Mouse (Mus musculus): Measurements from ENCODE around the gene Cfap61. TPM values are rescaled to one million over a fixed set of nuclear protein-coding genes. Genes with fewer than 3 reads are reported as not detected.

Cfap61 gene
- total RNA-seq, 2 experiments from 2014 or later, result 3.5 to 3.6 TPM

DNA sequence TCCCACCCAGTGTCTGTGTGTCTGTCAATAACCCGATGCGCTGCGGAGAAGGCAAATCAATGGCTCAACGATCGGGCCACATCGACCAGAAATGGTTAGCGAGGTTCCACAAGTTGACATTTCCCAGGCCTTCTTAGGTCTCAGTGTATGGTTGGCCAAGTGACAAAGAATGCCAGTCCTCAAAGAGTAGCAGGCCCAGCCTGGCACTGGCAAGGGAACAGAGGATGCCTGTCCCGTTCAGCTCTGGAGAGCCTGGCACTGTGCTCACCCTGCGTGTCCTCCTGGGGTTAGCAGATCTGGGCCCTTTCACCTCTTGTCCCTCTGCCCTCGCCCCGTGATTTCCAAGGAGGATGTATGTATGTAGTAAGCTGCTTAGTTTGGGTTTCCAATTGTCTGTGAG lies 261.5 kb downstream of the Cfap61 start:
- Histone ChIP-seq H3K4me3 (no peak overlapping the region), H3K27ac (no peak overlapping the region)
- no peak for TF ChIP-seq CTCF (IDR thresholded peaks at IDR 0.05)
- DNase-seq (ENCODE audit: extremely low spot score in 1 of 2, low spot score in 2 of 2), result no peak
- intact Hi-C loops (cut with DNase I), result no loop called here

DNA sequence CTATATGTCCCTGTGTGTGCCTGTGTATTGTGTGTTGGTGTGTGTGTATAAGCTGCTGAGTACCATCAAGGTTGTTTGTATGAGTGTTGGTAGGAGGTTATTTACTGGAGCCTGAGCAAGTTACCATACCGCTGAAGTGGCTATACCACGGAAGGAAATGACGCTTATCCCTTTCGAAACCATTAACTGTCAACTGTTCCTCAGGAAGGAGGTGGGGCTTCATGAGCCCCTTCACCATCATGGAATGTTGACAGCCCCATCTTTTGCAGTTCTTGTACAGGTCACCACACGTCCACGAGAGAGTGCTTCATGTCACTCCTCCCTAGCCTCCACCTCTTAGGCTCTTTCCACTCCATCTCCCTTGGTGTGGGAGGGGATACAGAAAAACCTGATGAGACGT lies 263.4 kb downstream of the Cfap61 start:
- H3K4me3 ChIP-seq, result no peak overlapping the region
- no peak for DNase-seq (ENCODE audit: extremely low spot score in 1 of 2, low spot score in 2 of 2)
- no peak for TF ChIP-seq CTCF (IDR thresholded peaks at IDR 0.05)
- no peak overlapping the region for H3K27ac ChIP-seq
- intact Hi-C loops (cut with DNase I), result no loop called here

DNA sequence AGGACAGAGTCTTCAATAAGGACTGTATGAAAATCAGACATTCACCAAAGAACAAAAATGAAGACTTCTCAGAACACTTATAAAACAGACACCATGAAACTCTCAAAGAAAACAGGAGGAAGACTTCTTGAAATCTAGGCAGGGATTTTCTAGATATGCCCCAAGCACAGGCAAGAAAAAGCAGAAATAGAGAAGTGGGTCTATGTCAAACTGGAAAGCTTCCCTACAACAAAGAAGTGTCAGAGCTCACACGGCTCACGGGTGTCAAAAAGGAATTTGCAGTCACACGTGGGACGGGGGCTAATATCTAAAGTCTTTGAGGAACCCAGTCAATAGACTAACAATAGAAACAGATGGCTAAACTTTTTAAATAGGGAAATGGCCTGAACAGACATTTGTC lies 276.4 kb downstream of the Cfap61 start:
- Histone ChIP-seq H3K27ac (no peak overlapping the region), H3K4me3 (no peak overlapping the region)
- DNase-seq (ENCODE audit: extremely low spot score in 1 of 2, low spot score in 2 of 2), result no peak
- TF ChIP-seq CTCF (IDR thresholded peaks at IDR 0.05), result no peak
- intact Hi-C loops (cut with DNase I), result loop anchor here (5.0 to 10.0 kb wide), 2 partner anchors 174 to 254 kb away; no protein-coding TSS in a partner anchor

DNA sequence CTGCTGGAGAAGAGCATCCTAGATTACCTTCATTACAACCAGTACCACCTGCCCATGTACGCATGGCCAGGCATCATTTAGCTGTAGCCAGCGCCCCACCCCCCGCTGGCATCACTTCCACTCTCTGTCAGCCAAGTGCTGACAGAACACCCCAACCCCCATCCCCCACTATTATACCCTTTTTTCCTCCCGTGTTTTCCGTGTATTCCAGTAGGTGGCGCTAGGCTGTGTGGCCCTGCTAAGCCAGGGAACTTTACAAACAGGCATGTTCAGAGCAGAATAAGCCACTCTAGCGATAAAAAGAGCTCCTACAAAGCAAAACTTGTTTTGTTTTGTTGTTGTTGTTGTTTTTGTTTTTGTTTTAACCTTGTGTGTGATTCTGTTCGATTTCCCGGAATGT lies 280.1 kb downstream of the Cfap61 start:
- no peak overlapping the region for H3K4me3 ChIP-seq
- DNase-seq (ENCODE audit: extremely low spot score in 1 of 2, low spot score in 2 of 2), result peak; percentile 40 to 53
- TF ChIP-seq CTCF (IDR thresholded peaks at IDR 0.05), result peak; percentile 77
- intact Hi-C loops (cut with DNase I), result loop anchor here (2.0 to 10.0 kb wide), 5 partner anchors 93 to 1823 kb away; no protein-coding TSS in a partner anchor
- no peak overlapping the region for H3K27ac ChIP-seq

DNA sequence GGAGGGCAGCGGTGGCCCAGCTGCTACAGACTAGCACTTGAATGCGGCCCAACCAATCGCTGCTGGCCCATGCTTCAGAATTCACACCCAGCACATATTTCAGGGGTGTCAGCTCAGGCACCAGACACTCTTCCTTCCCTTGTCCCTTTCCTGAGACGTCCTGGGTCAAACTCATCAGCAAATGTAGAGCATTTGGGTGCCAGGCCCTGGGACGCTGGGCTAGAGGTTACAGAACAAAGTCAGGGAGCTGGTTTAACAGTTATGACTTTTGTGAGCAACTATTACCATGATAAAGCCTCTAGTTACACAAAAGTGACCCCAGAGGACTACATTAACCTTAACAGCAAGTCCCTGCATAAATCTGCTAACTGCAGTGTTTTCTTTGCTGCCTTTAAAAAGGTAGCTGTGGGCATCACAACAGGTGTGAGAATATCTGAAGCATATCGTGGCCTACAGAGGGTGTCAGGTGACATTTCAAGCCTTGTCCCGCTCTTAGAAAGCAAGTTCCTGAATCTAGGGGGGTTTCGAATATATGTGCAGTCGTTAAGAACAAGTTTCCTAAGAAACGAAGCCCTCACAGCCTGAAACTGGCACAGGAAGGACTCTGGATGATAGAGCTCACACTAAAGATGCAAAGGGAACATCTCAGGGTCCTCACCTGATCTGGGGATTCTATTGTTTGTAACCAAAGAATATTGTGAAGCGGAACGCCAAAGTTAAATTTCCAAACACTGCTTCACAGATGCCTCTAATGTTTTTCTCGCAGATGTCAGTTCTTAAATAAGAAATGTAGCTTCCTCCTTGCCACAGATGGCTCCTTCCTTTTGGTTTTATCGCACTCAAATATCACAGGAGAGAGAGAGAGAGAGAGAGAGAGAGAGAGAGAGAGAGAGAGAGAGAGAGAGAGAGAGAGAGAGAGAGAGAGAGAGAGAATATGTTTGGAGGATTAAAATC lies 281.8 kb downstream of the Cfap61 start:
- TF ChIP-seq CTCF (IDR thresholded peaks at IDR 0.05), result no peak
- intact Hi-C loops (cut with DNase I), result loop anchor here (5.0 to 10.0 kb wide), 3 partner anchors 91 to 1821 kb away; no protein-coding TSS in a partner anchor
- H3K4me3 ChIP-seq, result no peak overlapping the region
- H3K27ac ChIP-seq, result no peak overlapping the region
- no peak for DNase-seq (ENCODE audit: extremely low spot score in 1 of 2, low spot score in 2 of 2)

DNA sequence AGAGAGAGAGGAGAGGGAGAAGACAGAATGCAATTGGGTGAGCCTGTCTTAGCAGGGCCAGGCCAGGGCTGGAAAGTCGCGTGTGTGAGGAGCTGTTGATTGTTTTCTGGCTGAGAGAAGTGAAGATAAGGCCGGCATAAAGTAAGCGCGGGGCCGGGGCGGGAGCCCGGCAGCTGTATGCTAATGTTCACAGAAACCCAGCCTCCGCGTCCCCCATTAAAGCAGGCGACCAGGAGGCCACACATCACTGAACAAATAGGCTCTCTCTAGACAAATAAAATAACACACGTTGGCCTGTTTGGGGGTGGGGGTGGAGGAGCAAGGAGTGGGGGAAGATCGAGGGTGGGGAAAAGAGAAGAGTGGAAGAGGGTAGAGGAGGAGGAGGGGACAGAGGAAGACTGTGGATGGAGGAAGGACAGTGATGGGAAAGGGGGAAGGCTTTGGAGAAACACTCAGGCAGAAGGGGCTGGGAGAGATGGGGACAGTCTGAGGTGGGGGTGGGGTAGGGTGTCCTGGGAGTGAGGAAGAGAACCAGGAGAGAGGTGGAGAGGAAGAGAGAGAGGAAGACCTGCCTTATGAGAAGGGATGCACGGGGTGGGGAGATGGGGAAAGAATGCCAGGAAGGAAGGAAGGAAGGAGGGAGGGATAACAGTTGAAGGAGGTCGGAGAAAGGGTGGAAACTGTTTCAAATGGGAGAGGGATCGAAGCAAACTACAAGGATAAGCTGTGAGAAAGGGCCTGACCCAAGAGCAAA lies 282.8 kb downstream of the Cfap61 start:
- TF ChIP-seq CTCF (IDR thresholded peaks at IDR 0.05), result no peak
- intact Hi-C loops (cut with DNase I), result loop anchor here (5.0 to 10.0 kb wide), 3 partner anchors 90 to 1820 kb away; no protein-coding TSS in a partner anchor
- no peak overlapping the region for H3K27ac ChIP-seq
- DNase-seq (ENCODE audit: extremely low spot score in 1 of 2, low spot score in 2 of 2), result no peak
- H3K4me3 ChIP-seq, result no peak overlapping the region

DNA sequence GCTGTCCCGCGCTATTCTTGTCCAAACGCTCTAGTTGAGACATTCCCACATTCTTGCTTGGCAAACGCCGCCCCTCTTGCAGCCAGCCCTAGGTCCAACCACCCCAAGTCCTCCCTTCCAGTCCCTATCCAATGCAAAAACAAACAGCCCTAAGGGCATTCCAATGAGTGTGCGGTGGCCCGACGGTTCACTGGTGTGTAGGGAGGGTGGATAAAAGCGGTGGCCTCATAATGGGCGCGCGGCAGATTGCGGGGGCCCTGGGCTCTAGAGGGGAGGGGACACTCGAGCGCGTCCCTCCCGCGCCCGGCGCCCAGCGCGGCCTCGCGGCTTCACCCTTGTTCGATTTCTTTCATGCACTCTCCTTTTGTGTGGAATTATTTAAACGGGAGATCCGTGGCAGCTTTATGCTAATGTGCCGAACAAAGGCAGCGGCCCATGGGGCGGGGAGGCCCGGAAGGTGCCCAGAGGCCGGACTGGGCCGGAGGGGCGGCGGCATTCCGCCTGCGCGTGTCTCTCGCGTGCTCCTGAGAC lies 283.6 kb downstream of the Cfap61 start:
- TF ChIP-seq CTCF (IDR thresholded peaks at IDR 0.05), result no peak
- intact Hi-C loops (cut with DNase I), result loop anchor here (5.0 to 10.0 kb wide), 3 partner anchors 89 to 1819 kb away; no protein-coding TSS in a partner anchor
- no peak for DNase-seq (ENCODE audit: extremely low spot score in 1 of 2, low spot score in 2 of 2)
- H3K27ac ChIP-seq, result no peak overlapping the region
- H3K4me3 ChIP-seq, result peak overlapping the region; percentile 24; the same call in 1 of the 2 replicates

DNA sequence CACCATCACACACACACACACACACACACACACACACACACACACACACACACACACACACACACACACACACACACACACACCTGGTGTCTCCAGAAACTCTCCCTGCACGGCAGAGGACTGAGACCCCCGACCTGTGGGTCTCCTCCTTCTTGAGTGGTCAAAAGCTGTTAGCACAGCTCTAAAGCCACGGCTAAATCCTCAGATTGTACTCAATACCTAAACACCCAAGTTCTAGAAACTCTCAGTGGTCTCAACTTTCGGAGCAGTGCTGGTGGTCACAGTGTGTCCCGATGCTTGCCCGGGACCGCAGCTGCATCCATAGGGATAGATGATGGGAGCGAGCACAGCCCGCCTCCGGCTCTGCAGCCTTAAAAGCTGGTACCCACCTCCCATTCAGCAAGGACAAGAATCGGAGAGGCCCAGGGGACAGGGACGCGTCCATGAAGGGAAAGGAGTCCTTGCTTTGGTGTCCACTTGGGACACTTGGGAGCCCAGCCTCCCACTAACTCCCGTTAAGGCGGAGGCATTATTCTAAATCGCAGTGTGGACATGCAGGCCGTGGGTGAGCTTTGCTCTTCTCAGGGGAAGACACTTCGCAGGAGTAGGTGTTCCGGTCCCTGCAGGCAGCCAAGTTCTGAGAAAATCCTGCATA lies 284.4 kb downstream of the Cfap61 start:
- intact Hi-C loops (cut with DNase I), result loop anchor here (5.0 to 10.0 kb wide), 3 partner anchors 88 to 1818 kb away; no protein-coding TSS in a partner anchor
- H3K27ac ChIP-seq, result no peak overlapping the region
- TF ChIP-seq CTCF (IDR thresholded peaks at IDR 0.05), result no peak
- no peak overlapping the region for H3K4me3 ChIP-seq
- peak; percentile 14 to 26 for DNase-seq (ENCODE audit: extremely low spot score in 1 of 2, low spot score in 2 of 2)

DNA sequence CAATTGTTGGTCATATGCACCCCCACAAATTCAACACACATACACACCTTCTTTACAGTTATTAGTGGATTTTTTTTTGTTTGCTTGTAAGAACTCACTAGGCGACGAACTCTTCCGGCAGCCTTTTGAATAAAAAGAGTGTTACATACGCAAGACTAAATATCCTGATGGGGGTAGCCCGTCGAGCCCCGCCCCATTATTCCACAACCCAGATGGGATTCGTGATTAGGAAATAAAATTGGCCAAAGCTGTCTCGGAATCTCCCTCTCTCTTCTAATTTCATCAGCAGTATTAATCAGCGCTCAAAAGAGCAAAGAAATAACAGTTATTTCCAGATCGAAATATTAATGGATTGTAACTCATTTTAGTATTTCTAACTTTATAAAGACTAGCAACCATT lies 285.2 kb downstream of the Cfap61 start:
- Histone ChIP-seq H3K4me3 (no peak overlapping the region), H3K27ac (no peak overlapping the region)
- no peak for TF ChIP-seq CTCF (IDR thresholded peaks at IDR 0.05)
- no peak for DNase-seq (ENCODE audit: extremely low spot score in 1 of 2, low spot score in 2 of 2)
- intact Hi-C loops (cut with DNase I), result loop anchor here (5.0 to 10.0 kb wide), 4 partner anchors 38 to 1818 kb away; no protein-coding TSS in a partner anchor

DNA sequence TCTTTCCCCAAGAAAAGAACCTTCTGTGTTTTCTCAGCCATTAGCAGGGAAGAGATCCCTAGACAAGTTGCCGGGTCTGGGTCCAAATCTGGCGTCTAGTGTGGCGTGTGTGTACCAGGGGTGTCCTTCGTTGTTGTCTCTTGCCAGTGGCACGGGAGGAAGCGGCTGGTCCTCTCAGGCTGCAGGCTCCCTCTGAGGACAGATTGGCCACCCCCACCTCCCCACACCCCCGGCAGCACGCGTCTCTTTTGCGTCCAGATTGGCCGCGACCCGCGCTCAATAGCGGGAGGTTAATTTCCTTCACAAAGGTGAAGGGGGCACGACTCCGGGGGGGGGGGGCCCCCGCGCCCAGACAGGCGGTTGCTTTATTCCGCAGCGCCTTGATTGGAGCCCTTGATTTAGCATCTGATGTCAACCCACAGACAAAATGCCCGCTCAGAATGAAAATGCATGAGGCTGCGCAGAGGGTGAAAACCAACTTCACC lies 286.0 kb downstream of the Cfap61 start:
- peak overlapping the region; percentile 59 for H3K4me3 ChIP-seq
- no peak for DNase-seq (ENCODE audit: extremely low spot score in 1 of 2, low spot score in 2 of 2)
- no peak for TF ChIP-seq CTCF (IDR thresholded peaks at IDR 0.05)
- intact Hi-C loops (cut with DNase I), result loop anchor here (5.0 kb wide), 1 partner anchor 37 kb away; no protein-coding TSS in a partner anchor
- no peak overlapping the region for H3K27ac ChIP-seq
